Mouse (Mus musculus) right cerebral cortex, postnatal 25 days (tissue): ENCODE measurements around the gene Cnn2.
"Not testable (repeated sequence)": the region's sequence is repeated elsewhere in the genome, so short reads cannot be mapped to it uniquely, and the experiment has no call there.

Experiments
- DNase-seq: peaks from one replicate; pipeline ENCODE4 v3.0.0; 2022

The Cnn2 gene

DNA sequence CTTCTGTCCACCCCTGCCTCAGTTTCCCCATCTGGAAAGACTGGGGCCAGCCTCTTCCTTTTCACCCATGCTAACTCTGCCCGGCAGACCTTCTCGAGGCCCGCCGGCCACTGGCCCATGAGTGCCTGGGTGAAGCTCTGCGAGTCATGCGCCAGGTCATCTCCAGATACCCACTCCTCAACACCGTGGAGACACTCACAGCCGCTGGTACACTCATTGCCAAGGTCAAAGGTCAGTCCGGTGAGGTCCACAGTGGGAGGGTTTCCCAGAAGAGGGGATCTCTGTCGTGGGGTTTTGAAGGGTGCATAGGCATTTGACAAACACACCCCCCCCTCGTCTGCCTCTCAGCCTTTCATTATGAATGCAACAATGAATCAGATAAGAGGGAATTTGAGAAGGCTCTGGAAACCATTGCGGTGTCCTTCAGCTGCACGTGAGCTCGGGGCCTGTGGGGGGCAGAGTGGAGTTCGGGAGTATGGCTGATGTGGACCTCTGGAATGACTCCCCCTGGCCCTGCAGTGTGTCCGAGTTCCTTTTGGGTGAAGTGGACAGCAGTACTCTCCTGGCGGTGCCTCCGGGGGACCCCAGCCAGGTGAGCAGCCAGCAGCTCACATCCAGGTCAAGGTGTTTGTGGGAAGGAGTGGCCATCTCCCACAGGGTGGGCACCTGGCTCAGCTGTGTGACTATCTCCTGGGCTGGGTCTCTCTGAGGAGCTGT, 32.4 kb downstream of the Cnn2 start:
- no peak for DNase-seq

DNA sequence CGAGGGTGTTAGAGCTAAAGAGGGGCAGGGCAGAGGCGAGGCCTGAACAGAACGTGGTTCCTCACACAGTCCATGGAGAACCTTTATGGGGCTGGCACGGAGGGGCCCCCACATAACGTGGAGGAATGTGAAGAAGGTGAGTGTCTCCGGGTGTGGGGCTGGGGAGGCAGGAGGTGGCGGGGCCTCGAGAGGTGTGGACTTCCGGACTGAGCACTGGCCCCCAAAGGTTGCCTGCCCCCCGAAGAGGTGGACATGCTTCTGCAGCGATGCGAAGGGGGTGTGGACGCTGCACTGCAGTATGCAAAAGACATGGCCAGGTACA, 32.9 kb downstream of the Cnn2 start:
- DNase-seq, result no peak

DNA sequence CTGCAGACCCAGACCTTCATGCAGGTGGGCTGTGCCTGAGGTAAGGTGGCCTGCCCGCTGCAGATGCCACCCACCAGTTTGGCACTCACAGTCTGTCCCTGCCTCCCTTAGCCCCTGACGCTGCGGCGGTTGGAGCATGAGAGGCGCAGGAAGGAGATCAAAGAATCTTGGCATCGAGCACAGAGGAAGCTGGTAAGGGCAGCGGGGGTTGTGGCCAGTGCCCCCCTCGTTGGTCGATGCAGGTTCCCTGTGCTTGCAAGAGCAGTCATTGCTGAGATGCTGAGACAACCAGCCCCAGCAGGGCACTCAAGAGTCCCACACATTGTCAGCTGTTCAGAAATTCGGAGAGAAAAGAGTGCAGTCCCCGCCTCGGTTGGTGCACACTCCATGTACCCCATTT, 33.8 kb downstream of the Cnn2 start:
- no peak for DNase-seq

DNA sequence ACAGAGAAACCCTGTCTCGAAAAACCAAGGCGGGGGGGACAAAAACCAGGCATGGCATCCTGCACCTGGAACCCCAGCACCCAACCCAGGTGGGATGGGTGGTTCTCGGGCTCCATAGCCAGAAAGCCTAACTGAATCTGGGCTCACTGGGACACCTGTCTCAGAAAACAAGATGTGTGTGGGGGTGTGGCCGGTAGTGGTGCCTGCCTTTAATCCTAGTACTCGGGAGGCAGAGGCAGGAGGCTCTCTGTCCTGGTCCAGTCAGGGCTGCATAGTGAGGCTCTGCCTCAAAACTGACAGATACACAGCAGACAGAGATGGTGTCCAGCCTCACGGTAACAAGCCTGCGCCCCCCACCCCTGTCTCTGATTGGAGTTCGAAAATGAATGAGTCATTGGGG, 34.4 kb downstream of the Cnn2 start:
- DNase-seq, result no peak

DNA sequence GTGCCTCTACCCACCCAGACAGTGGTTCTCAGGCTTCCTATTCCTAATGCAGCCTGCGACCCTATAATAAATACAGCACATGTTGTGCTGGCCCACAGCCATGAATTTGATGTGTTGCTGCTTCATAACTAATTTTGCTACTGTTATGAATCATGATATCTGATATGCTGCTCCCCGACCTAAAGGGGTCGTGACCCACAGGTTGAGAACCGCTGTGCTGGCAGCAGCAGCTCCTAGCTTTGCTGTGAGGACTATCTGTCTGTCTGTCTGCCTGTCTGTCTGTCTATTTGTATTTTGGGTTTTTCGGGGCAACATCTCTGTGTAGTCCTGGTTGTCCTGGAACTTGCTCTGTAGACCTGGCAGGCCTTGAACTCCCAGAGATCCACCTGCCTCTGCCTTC, 35.4 kb downstream of the Cnn2 start:
- no peak for DNase-seq

DNA sequence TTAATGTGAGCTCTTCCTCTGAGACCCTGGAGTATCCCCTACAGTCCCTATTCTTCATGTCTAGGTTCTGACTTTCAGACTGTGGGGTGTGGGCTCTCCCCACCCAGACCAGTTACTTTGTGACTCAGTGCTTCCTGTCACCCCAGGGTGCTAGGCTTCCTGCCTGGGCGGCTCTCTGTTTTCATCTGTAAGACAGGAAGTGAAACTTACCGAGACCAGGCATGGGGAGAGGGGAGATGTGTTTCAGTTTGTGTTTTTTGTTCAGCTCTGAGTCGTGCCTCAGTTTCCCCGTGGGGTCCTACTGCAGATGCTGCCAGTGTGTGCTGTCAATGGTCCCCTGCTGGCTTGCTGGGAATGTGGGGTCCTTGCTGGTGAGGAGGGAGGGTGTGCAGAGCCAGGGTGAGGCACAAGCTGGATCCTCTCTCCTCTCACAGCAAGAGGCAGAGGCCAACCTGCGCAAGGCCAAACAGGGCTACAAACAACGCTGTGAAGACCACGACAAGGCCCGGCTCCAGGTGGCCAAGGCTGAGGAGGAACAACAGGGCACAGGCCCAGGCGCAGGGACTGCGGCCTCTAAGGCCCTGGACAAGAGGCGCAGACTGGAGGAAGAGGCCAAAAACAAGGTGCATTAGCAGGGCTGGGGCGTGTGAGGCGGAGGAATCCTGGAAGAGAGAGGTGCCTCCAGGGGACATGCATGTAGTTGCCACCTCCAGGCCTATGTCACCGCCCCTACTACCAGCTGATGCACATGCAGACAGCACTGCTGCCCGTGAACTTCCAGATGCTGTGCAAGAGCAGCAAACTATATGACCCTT, 36.1 kb downstream of the Cnn2 start:
- DNase-seq, result no peak

DNA sequence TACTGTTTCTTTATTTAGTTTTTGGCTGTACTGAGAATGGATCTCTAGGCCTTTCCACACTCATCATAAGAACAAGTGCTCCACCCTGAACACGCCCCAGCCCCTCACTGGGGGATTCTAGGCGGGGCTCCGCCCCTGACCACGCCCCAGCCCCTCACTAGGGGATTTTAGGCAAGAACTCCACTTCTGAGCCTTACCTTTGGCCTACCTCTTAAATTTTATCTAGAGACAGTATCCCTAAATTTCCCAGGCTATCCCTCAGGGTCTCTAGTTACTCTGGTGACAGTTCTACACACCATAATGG, 36.6 kb downstream of the Cnn2 start:
- DNase-seq, result no peak

DNA sequence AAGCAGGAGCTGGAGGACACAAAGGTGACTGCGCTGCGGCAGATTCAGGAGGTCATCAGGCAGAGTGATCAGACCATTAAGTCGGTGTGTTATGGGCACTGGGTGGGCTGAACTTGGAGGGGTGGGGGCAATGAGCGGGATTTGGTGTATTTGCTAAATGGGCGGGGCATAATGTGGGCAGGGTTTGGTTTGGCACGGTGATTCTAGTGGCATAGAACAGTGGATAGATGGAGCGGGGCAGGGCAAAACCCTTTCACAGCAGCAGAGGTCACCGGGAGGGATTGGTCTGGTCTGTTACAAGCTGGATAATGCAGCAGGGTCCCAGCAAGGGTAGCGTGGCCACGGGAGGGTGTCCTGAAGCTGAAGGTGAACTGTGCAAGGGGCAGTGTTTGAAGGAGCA, 37.1 kb downstream of the Cnn2 start:
- DNase-seq, result no peak

DNA sequence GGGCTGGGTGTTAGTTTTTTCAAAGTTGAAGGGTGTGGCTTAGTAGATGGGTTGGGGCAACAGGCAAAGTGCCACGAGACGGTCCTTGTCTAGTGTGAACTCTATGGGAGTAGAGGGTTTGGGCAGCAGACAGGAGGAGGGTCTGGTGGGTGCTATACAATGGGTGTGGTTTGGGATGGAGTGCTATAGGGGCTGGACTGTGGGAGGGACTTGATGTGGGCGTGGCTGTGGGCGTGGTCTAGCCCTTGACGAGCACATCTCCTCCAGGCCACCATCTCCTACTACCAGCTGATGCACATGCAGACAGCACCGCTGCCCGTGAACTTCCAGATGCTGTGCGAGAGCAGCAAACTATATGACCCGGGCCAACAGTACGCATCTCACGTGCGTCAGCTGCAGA, 37.5 kb downstream of the Cnn2 start:
- no peak for DNase-seq

DNA sequence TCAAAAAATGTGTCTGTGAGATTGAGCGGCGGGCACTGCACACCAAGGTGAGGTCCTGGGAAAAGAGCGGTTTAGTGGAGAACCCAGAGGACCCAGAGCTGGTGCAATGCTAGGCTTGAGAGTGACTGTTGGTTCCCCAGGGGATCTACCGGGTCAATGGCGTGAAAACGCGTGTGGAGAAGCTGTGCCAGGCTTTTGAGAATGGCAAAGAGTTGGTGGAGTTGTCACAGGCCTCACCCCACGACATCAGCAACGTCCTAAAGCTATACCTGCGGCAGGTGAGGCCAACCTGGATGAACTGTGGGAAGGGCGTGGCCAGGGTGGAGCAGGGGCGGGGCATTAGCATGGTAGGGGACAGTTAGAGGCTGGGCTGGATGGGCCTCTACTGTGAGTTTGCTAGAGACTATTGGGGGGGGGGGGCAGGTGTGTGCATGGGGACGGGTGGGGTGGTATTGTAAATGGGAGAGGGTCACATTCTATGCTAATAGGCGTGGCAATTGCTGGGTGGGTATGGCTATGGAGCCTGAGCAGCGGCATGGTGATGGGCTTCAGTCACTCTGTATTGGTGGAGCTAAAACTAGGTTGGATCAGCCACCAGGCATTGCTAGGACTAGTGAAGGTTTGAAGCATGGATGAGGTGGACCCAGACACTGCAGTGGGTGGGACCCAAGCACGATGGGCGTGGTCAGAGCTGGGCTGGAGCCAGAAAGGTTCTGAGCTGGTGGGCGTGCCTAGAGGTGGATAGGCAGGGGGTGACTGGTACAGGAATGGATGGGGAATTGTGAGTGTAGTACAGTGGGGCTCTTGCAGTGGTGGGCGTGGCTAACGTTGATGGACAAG, 39.5 kb downstream of the Cnn2 start:
- no peak for DNase-seq

DNA sequence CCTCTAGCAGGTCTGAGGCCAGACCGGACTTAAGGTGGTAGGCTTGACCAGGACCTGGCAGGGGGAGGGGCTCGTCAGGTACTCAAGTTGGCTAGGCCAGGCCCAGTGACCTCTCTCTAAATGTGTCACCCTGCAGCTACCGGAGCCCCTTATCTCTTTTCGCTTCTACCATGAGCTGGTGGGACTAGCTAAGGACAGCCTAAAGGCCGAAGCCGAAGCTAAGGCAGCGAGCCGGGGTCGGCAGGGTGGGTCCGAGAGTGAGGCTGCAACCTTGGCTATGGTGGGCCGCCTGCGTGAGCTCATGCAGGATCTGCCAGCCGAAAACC, 40.1 kb downstream of the Cnn2 start:
- DNase-seq, result no peak

DNA sequence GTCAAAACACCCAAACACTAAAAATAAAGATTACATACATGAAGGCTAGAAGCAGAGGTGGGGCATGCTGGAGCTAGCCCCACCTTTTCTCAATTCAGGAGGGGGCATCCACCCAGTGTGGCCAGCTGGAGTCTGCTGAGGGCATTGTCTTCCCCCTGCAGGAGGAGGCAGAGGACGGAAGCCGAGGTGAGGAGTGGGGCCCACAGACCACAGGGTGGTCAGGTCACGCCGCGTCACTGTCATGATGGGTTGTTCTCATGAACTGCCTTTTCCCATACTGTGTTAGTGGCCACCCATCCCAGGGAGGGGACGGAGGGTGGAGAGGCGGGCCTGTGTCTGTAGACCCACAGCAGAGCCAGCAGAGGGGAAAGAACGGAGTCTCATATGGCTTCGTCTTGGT, 41.8 kb downstream of the Cnn2 start:
- DNase-seq, result no peak

DNA sequence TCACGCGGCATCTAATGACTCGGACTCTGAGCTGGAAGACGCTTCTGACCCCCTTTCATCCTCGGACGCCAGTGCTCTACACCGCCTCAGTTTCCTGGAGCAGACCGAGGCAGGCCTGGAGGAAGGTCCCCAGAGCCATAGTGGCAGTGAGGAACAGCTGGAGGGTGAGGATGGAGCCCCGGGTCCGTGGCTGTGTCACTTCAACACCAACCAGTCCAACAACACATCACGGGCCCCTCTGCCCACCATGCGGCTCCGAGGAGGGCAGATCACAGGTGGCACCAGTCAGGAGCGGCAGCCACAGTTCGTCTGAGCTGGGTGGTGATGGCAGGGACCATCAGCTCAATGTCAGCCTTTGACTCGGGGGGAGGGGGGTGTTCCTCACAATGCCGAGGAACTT, 42.4 kb downstream of the Cnn2 start:
- no peak for DNase-seq

DNA sequence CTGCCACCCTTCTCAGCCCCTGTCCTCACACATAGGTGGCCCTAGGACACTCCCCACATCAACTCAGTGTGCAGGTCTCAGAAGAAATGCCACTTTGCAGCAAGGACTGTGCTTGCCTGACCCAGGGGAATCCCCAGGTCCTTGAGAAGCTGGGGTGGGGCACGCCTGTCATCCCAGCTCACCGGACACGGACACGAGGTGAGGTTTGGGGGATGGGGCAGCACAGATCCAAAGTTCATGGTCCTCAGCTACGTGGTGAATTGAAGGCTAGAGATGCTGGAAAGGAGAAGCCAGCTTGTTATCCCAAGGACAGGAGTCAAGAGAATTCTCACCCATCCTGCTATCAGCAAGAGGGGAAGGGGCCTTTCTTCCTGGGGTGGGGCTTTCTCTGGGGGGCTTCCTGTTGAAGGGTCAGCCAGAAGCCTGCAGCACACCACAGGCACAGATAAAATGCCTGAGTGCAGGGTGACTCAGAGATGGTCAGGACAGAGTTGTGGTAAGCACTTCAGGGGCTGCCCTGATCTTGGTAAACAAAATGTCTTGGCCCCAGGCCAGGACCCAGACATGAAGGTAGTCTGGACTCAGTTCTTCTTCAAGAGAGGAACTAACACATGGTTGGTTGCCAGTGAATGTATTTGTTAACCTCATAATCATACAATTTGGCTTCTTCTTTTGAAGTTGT, 44.6 kb downstream of the Cnn2 start:
- no peak for DNase-seq

DNA sequence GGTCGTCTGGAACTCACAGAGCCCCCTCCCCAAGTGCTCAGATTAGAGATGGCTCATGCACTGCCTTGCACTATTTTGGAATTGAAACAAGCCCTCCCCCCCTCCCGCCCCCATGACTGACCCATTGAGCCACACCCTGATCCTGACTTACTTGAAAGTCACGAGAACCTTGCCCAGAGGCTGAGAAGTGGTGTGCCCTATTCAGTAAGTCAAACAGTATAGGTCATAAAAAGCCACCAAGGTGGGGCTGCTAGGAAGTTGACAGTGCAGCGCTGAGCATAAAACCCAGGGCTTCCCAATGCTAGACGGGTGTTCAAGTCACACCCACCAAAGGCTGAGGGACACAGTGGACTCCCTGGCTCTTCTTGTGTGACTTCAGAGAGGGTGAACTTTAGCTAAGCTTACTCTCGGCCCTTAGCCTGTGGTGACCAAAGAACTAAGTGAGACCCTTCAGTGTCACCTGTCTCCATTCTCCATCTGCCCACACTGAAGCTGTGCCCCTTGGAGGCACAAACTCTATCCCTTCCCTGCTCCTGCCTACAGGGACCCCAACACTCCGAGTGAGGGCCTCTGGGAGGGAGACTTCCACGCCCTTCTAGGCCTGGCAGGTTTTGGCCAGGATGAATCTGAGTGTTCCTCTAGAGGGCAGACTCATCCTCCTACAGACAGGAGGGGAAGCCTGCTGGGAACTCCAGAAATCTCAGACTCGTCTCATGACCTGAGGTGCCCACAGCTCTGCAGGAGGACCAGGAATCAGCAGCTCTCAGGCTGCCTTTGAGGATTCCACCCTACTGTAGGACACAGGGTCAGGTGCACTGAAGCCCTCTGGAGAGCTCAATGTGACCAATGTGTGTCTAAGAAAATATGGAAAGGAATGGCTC, 45.4 kb downstream of the Cnn2 start:
- no peak for DNase-seq

DNA sequence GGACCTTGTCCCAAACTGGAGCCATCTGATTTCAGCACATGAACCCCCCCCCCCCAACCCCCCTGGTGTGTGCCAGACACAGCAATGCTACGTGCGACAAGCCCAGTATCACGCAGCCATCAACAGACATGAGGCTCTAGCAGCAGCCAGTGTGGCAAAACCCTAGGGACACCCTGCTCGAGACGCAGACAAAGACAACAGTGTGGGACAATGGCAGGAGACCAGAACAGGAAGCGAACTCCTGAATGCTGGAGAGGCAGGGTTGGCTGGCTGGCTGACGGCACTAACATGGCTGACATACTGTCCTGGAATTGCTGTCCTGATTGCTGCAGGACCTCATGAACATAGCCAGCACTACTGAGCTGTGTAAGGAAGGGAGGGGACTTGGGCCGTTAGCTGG, 46.8 kb downstream of the Cnn2 start:
- DNase-seq, result no peak

DNA sequence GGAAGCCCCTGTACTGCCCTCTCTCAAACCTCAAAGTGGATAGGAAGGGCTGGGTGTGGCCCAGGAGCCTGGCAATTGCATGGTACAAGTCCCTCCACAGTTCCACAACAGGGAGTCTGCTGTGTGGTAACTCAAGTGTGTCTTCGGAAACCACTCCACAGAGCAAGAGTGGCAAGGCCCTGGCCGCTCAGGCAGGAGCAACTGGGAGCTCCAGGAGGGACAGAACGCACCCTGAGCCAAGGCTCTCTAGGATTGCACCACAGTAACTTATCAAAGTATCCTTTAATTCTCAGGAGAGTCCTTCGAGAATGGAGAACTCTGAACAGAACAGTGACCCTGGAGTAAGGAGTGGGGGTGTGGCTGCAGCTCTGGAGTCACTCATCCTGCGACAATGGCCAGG, 47.3 kb downstream of the Cnn2 start:
- DNase-seq, result no peak

DNA sequence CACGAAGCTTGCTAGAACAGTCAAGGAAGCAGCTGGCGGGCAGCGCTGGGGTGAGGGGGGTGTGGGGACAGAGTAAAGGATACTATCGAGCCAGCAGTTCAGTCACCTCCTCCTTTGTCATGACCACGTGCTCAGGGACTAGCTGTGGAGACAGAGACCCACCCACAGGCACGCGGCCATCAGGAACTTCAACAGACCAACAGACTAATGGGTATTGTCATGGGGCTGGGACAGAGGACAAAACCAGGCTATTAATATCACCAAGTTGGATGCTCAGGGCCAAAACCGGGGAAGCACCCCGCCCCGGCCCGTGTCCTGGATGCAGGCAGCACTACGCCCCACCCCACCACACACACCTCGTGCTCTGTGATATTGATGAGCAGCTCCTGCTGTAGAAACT, 48.4 kb downstream of the Cnn2 start:
- DNase-seq, result no peak

DNA sequence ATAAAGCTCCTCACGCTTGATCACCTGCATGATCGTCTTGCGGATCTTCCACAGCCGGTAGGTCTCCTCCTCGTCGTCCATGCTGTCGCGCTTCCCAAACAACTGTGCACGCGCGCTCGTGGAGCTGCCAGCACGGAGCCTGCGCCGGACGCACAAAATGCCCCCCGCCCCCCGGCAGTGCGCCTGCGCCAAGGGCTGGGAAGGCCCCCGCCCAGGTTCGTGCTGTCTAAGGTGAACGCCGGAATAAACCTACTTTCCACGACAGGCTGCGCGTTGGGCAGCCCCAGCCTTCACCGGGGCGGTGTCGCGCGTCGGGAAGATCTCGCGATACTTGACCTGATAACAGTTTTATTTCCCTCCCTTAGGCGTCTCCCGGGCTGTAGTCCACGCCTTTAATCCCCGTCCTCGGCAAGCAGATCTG, 51.2 kb downstream of the Cnn2 start, which contains the start of gene Polr2e:
TSS of gene Polr2e (minus strand) at position 237 of the 421 bp plus-strand sequence.
- peak; percentile 97 for DNase-seq

DNA sequence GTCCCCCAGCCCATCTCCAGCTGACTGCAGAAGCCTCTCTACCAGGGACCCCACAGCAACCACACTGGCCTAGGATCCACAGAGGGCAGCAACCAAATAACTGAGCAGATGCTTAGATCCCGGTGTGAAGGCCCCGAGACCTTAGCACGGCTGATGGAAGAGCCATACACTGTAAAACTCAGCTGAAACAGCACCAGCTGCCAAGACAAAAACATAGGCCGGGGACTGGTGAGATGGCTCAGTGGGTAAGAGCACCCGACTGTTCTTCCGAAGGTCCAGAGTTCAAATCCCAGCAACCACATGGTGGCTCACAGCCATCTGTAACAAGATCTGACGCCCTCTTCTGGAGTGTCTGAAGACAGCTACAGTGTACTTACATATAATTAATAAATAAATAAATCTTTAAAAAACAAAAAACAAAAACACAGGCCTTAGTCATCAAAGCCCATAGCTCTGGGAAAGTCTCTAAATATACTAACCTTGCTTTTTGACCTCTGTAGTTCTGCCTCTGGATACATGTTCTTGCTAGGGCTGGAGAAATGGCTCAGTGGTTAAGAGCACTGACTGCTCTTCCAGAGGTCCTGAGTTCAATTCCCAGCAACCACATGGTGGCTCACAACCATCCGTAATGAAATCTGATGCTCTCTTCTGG, 53.2 kb downstream of the Cnn2 start:
- not testable (repeated sequence) for DNase-seq

DNA sequence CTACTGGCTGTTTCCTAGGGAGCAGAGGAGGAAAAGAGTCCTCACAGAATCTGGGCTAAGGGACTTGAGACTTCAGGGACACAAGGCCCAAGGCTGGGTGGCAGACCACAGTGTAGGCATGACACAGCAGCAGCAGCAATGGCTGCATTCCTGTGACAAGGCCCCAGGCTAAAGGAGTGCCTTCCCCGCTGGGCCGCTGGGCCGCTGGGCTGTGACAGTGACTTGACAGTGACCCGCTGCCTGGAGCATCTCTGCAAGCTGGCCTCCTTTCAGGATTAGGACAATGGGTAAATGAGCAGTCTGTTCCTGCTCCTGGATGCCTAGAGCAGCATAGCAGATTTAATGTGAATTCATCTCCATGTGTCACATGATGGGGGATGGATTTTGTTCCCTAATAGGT, 55.7 kb downstream of the Cnn2 start:
- no peak for DNase-seq

DNA sequence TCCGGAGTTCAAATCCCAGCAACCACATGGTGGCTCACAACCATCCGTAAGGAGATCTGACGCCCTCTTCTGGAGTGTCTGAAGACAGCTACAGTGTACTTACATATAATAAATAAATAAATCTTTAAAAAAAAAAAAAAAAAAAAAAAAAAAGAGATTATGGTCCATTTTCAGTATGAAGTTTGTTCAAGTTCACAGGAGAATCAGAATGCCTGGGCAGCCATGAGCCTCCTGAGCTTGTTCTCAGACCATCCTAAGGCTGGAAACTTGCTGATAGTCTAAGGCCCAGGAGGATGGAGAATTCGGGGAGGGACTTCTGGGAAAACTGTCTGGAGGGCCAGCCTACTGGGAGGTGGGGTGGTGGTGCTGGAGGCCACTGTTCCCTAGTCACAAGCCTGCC, 57.0 kb downstream of the Cnn2 start:
- not testable (repeated sequence) for DNase-seq
